Mouse (Mus musculus): Measurements from ENCODE around the gene Psmd9. TPM values are rescaled to one million over a fixed set of nuclear protein-coding genes. Genes with fewer than 3 reads are reported as not detected.

The Psmd9 gene
- total RNA-seq, 1 experiment from 2014 or later = 30.8 TPM

Other genes with a start within 250 kb of the Psmd9 start
- 16.4 and 22.7 TPM in 2 replicates for gene Kdm2b, start 179.6 kb upstream of the Psmd9 start, total RNA-seq (2021)
- 11.7 and 13.4 TPM in 2 replicates for gene Orai1, start 154.3 kb upstream of the Psmd9 start, total RNA-seq (2021)
- not detected in 2 replicates for gene Morn3, start 122.4 kb upstream of the Psmd9 start, total RNA-seq (2021)
- gene Tmem120b, start 101.0 kb upstream of the Psmd9 start, total RNA-seq (2021) = 15.0 and 20.3 TPM in 2 replicates
- gene Rhof, start 36.7 kb upstream of the Psmd9 start, total RNA-seq (2021) = 1.1 and 1.6 TPM in 2 replicates
- gene Setd1b, start 27.2 kb upstream of the Psmd9 start, total RNA-seq (2021) = 34.7 and 41.6 TPM in 2 replicates
- 1.4 and 25.2 TPM in 2 replicates for gene Hpd, start 13.3 kb downstream of the Psmd9 start, total RNA-seq (2021)
- 1.3 and 1.6 TPM in 2 replicates for gene Wdr66, start 82.7 kb downstream of the Psmd9 start, total RNA-seq (2021)
- 13.7 and 15.4 TPM in 2 replicates for gene Bcl7a, start 174.4 kb downstream of the Psmd9 start, total RNA-seq (2021)
- gene Mlxip, start 225.4 kb downstream of the Psmd9 start, total RNA-seq (2021) = 25.3 and 30.5 TPM in 2 replicates

All from adrenal gland, postnatal 25 days (tissue).